8 mouse cellular contexts compared by ENCODE assay signal in the genomic region with DNA sequence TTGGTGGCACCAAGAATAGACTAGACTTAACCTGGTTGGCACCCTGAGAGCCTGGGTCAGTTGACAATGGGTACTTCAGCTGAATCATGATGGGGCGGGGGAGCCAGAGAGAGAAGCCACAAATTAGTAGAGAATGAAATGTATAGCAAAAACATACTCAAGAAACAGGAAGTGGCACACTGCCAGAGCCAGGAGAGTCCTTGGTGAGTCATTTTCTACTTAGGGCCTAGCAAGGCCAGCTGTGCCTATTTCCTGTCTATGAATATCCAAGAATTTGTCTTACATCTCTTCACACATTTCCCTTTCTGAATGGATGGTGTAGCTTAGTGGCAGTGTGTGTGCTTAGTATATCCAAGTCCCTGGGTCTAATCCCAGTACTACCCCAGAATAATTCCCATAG. TPM values are rescaled to one million over a fixed set of nuclear protein-coding genes. Genes with fewer than 3 reads are reported as not detected.
DNase-seq lines count a peak whose midpoint lies in the region; ATAC-seq and TF ChIP-seq lines count a peak whose summit lies in the region.

No protein-coding gene starts in this region.

- no peak for ATAC-seq in kidney, embryonic 15.5 days (replicated peaks; ENCODE audit: low FRiP score)
- no peak for ATAC-seq in neural tube, embryonic 15.5 days (ENCODE audit: low FRiP score)

- peaks cover 8% of the 10 kb centered on the region; the same call in 1 of the 2 replicates for H3K4me1 ChIP-seq in kidney, embryonic 15.5 days
- H3K4me1 ChIP-seq in kidney, adult 2 months (ENCODE audit: control insufficient read depth, insufficient read depth, low read length), result peaks cover 12% of the 10 kb centered on the region; the same call in 1 of the 2 replicates
- peaks cover 8 to 13% of the 10 kb centered on the region in 2 experiments; a peak in 3 of 4 replicates for H3K4me1 ChIP-seq in MEL (ENCODE audit: control insufficient read depth in 1 of 2, insufficient read depth in 2 of 2, low read length in 2 of 2)
- H3K4me1 ChIP-seq in embryonic fibroblast, embryonic 13.5 days (ENCODE audit: control insufficient read depth, insufficient read depth, low read length), result peaks cover 8% of the 10 kb centered on the region
- peaks cover 5% of the 10 kb centered on the region for H3K4me1 ChIP-seq in neural tube, embryonic 15.5 days

- H3K4me2 ChIP-seq in kidney, embryonic 15.5 days, result no peak overlapping the region
- no peak overlapping the region for H3K4me2 ChIP-seq in neural tube, embryonic 15.5 days

- peak; percentile 34 to 61; a peak in 3 of 4 replicates for TF ChIP-seq EP300 in MEL (IDR thresholded peaks at IDR 0.05; ENCODE audit: low read depth in 1 of 2, low read length in 2 of 2)

- TF ChIP-seq RAD21 in MEL (IDR thresholded peaks at IDR 0.05; ENCODE audit: low read depth, low read length), result no peak

- H3K27me3 ChIP-seq in kidney, embryonic 15.5 days, result no peaks in the 10 kb centered on the region
- H3K27me3 ChIP-seq in kidney, adult 2 months (replicated peaks; ENCODE audit: control insufficient read depth, insufficient read depth, low read length), result no peaks in the 10 kb centered on the region
- no peaks in the 10 kb centered on the region for H3K27me3 ChIP-seq in MEL (ENCODE audit: control insufficient read depth in 1 of 2, insufficient read depth in 2 of 2, low read length in 2 of 2)
- H3K27me3 ChIP-seq in neural tube, embryonic 15.5 days (replicated peaks), result no peaks in the 10 kb centered on the region

- H3K9me3 ChIP-seq in kidney, embryonic 15.5 days (replicated peaks), result no peaks in the 10 kb centered on the region
- no peaks in the 10 kb centered on the region for H3K9me3 ChIP-seq in MEL (replicated peaks; ENCODE audit: insufficient read depth, low read length)
- H3K9me3 ChIP-seq in neural tube, embryonic 15.5 days (replicated peaks), result no peaks in the 10 kb centered on the region

- peak overlapping the region; percentile 4; the same call in 1 of the 2 replicates for H3K27ac ChIP-seq in kidney, embryonic 15.5 days
- H3K27ac ChIP-seq in kidney, adult 2 months (ENCODE audit: insufficient read depth, low read depth, low read length), result no peak overlapping the region
- H3K27ac ChIP-seq in MEL (ENCODE audit: control insufficient read depth, low read depth, low read length), result peak overlapping the region; percentile 42; the same call in 1 of the 2 replicates
- H3K27ac ChIP-seq in embryonic fibroblast, embryonic 13.5 days (ENCODE audit: insufficient read depth, low read length), result peak overlapping the region; percentile 25; the same call in 1 of the 2 replicates
- H3K27ac ChIP-seq in neural tube, embryonic 15.5 days (replicated peaks), result no peak overlapping the region

- 0 out of 2 replicates have a peak, but pooled peaks cover 5% of the 10 kb centered on the region for H3K36me3 ChIP-seq in kidney, embryonic 15.5 days
- H3K36me3 ChIP-seq in kidney, adult 2 months (ENCODE audit: control insufficient read depth, insufficient read depth, low read length), result no peaks in the 10 kb centered on the region
- peaks cover 2 to 11% of the 10 kb centered on the region in 2 experiments; a peak in 3 of 4 replicates for H3K36me3 ChIP-seq in MEL (ENCODE audit: control insufficient read depth in 1 of 2, insufficient read depth in 2 of 2, low read length in 2 of 2)
- H3K36me3 ChIP-seq in neural tube, embryonic 15.5 days, result peaks cover 5% of the 10 kb centered on the region

- TF ChIP-seq CTCF in kidney, adult 2 months (conservative IDR thresholded peaks at IDR 0.05; ENCODE audit: insufficient read depth, insufficient read length, low read depth, low read length), result no peak
- no peak for TF ChIP-seq CTCF in MEL (IDR thresholded peaks at IDR 0.05 in 2 of 3, conservative IDR thresholded peaks at IDR 0.05 in 1 of 3; ENCODE audit: control insufficient read depth in 1 of 3, insufficient read depth in 1 of 3, low read depth in 2 of 3, low read length in 3 of 3, poor library complexity in 1 of 3, severe bottlenecking in 1 of 3)
- no peak for TF ChIP-seq CTCF in embryonic fibroblast, embryonic 13.5 days (IDR thresholded peaks at IDR 0.05; ENCODE audit: borderline replicate concordance, insufficient read depth, low read length)

- no peak overlapping the region for H3K9ac ChIP-seq in kidney, embryonic 15.5 days
- H3K9ac ChIP-seq in MEL (ENCODE audit: control insufficient read depth, low read depth, low read length, poor library complexity, severe bottlenecking), result no peak overlapping the region; the same call in 1 of the 2 replicates
- no peak overlapping the region for H3K9ac ChIP-seq in neural tube, embryonic 15.5 days (replicated peaks)

- peaks cover 1% of the 10 kb centered on the region; the same call in 1 of the 2 replicates for H3K79me2 ChIP-seq in MEL (ENCODE audit: control insufficient read depth, insufficient read depth, low read length, poor library complexity)

- 91% methylated on average over 1 of the region's 1 CpGs for WGBS in kidney, embryonic 15.5 days
- 68% methylated on average over 1 of the region's 1 CpGs for WGBS in kidney, adult 2 months
- WGBS in neural tube, embryonic 15.5 days, result 81% methylated on average over 1 of the region's 1 CpGs

- no peak overlapping the region for H3K4me3 ChIP-seq in kidney, embryonic 15.5 days (replicated peaks)
- no peak overlapping the region for H3K4me3 ChIP-seq in kidney, adult 2 months (ENCODE audit: insufficient read depth, low read depth, low read length)
- no peak overlapping the region for H3K4me3 ChIP-seq in MEL (ENCODE audit: control insufficient read depth in 1 of 2, insufficient read depth in 1 of 2, low read depth in 2 of 2, low read length in 2 of 2)
- H3K4me3 ChIP-seq in embryonic fibroblast, embryonic 13.5 days (ENCODE audit: insufficient read depth, low read length), result no peak overlapping the region
- H3K4me3 ChIP-seq in neural tube, embryonic 15.5 days (replicated peaks), result no peak overlapping the region

- no peak for TF ChIP-seq POLR2A in kidney, adult 2 months (IDR thresholded peaks at IDR 0.05; ENCODE audit: low read depth, low read length)
- no peak for TF ChIP-seq POLR2A in MEL (IDR thresholded peaks at IDR 0.05; ENCODE audit: control insufficient read depth in 1 of 2, insufficient read depth in 1 of 2, low read depth in 1 of 2, low read length in 2 of 2, poor library complexity in 1 of 2)
- TF ChIP-seq POLR2A in embryonic fibroblast, embryonic 13.5 days (IDR thresholded peaks at IDR 0.05; ENCODE audit: low read depth, low read length), result no peak

- no peak for DNase-seq in kidney, adult 2 months
- DNase-seq in MEL (ENCODE audit: low read depth, low spot score), result peak; percentile 94
- DNase-seq in lung, postnatal 14 days, result peak; percentile 49
- no peak for DNase-seq in retina, postnatal 1 day
- no peak for DNase-seq in gastrocnemius, adult 8-10 months (ENCODE audit: low spot score in 2 of 2)

TF ChIP-seq in MEL, 35 proteins besides CTCF, POLR2A, EP300 and RAD21 (continues in another document):
- TF ChIP-seq MYC (IDR thresholded peaks at IDR 0.05; ENCODE audit: low read depth, low read length), result no peak
- peak; percentile 92 for TF ChIP-seq ETS1 (IDR thresholded peaks at IDR 0.05; ENCODE audit: low read depth, low read length)
- no peak for TF ChIP-seq BHLHE40 (IDR thresholded peaks at IDR 0.05; ENCODE audit: borderline replicate concordance, low read depth, low read length)
- TF ChIP-seq RCOR1 (IDR thresholded peaks at IDR 0.05; ENCODE audit: low read depth, low read length), result no peak
- TF ChIP-seq POLR2AphosphoS5 (IDR thresholded peaks at IDR 0.05; ENCODE audit: borderline replicate concordance, low read depth, low read length), result no peak
- TF ChIP-seq ZC3H11A (IDR thresholded peaks at IDR 0.05; ENCODE audit: low read depth, low read length), result no peak
- TF ChIP-seq MAFK (IDR thresholded peaks at IDR 0.05; ENCODE audit: borderline replicate concordance, low read depth, low read length), result no peak
- no peak for TF ChIP-seq CHD1 (IDR thresholded peaks at IDR 0.05; ENCODE audit: low read depth, low read length)
- TF ChIP-seq USF2 (IDR thresholded peaks at IDR 0.05; ENCODE audit: borderline replicate concordance in 1 of 2, insufficient read depth in 1 of 2, low read depth in 1 of 2, low read length in 2 of 2), result no peak
- TF ChIP-seq E2F4 (IDR thresholded peaks at IDR 0.05; ENCODE audit: borderline replicate concordance, low read depth, low read length), result no peak
- no peak for TF ChIP-seq ZKSCAN1 (IDR thresholded peaks at IDR 0.05; ENCODE audit: low read depth, low read length)
- TF ChIP-seq ZNF384 (IDR thresholded peaks at IDR 0.05; ENCODE audit: low read depth, low read length), result no peak
- TF ChIP-seq TAL1 (IDR thresholded peaks at IDR 0.05; ENCODE audit: low read length), result no peak
- no peak for TF ChIP-seq USF1 (IDR thresholded peaks at IDR 0.05; ENCODE audit: low read depth, low read length)
- TF ChIP-seq MAZ (IDR thresholded peaks at IDR 0.05; ENCODE audit: low read depth, low read length), result 0 out of 2 replicates have a peak, but pooled peaks have one; percentile 24
- peak; percentile 34; the same call in 1 of the 2 replicates for TF ChIP-seq SIN3A (IDR thresholded peaks at IDR 0.05; ENCODE audit: low read length)
- no peak for TF ChIP-seq MEF2A (IDR thresholded peaks at IDR 0.05; ENCODE audit: extremely low read depth, insufficient replicate concordance, low read depth, low read length, poor library complexity, severe bottlenecking)
- peak; percentile 90 for TF ChIP-seq JUND (IDR thresholded peaks at IDR 0.05; ENCODE audit: low read depth, low read length)
- no peak for TF ChIP-seq KAT2A (conservative IDR thresholded peaks at IDR 0.05; ENCODE audit: low read depth, low read length)
- TF ChIP-seq HCFC1 (IDR thresholded peaks at IDR 0.05; ENCODE audit: low read depth, low read length), result 0 out of 2 replicates have a peak, but pooled peaks have one; percentile 23
- peak; percentile 78 for TF ChIP-seq ELF1 (IDR thresholded peaks at IDR 0.05; ENCODE audit: low read depth, low read length)
- no peak for TF ChIP-seq UBTF (IDR thresholded peaks at IDR 0.05; ENCODE audit: borderline replicate concordance, insufficient read depth, low read depth, low read length)
- no peak for TF ChIP-seq POLR2AphosphoS2 (IDR thresholded peaks at IDR 0.05; ENCODE audit: low read length)
- TF ChIP-seq CHD2 (IDR thresholded peaks at IDR 0.05; ENCODE audit: low read length), result no peak

RNA-seq across cellular contexts. Expression of gene Acat1, which starts 6.8 kb away (rescaled TPM):
- polyA plus RNA-seq in kidney, embryonic 15.5 days (2015; fragmentation: Nextera tagmentation; extraction: Ambion mirVana), result 115 and 118 TPM in 2 replicates
- 134 and 154 TPM in 2 replicates for polyA plus RNA-seq in kidney, adult 2 months (2012; rRNA removed)
- 41.0 and 41.8 TPM in 2 replicates for total RNA-seq in MEL (2012; rRNA removed)
- polyA plus RNA-seq in MEL (2012; ENCODE audit: insufficient read depth in 1 of 2, insufficient read length in 2 of 2, low read depth in 1 of 2, low replicate concordance in 2 of 2, missing spikeins in 1 of 2), result 100 to 1,000 TPM in 1 of 2 experiments, 10 to 100 TPM in 1; 37.4 to 185 TPM
- 46.7 and 75.9 TPM in 2 replicates for polyA plus RNA-seq in embryonic fibroblast, embryonic 13.5 days (2011; ENCODE audit: insufficient read length, low read depth, missing spikeins)
- polyA plus RNA-seq in neural tube, embryonic 15.5 days (2015; fragmentation: Nextera tagmentation; extraction: Ambion mirVana), result 173 and 180 TPM in 2 replicates
- 100 to 1,000 TPM; 123 to 132 (median 128) TPM for total RNA-seq in gastrocnemius, adult 8-10 months (2022)

Comparison
In these comparisons a context has a peak if more than half of its experiments do, and no peak if none do; other contexts are left out.
1. H3K27ac ChIP-seq: peak in kidney, embryonic 15.5 days (single experiment), MEL (single experiment) and embryonic fibroblast, embryonic 13.5 days (single experiment); none in kidney, adult 2 months (single experiment) and neural tube, embryonic 15.5 days (single experiment).
2. DNase-seq: peak in MEL (single experiment) and lung, postnatal 14 days (single experiment); none in kidney, adult 2 months (single experiment), retina, postnatal 1 day (single experiment) and gastrocnemius, adult 8-10 months (0 of 2).